Comparison of ENCODE assay signal across 16 mouse cellular contexts in genomic region chr7:79029138-79029537, GRCm38 (mm10). TPM values are rescaled to one million over a fixed set of nuclear protein-coding genes. Genes with fewer than 3 reads are reported as not detected.
"Had no signal": no experiment of that assay in that cellular context is flagged by ENCODE, and none has a peak within 500 bp of the region (broad histone marks: within the 10 kb centered on the region; RNA-seq: fewer than 3 reads in every experiment).

No protein-coding gene starts in this region.

- H3K27ac ChIP-seq: midbrain, embryonic 10.5 days; midbrain, embryonic 12.5 days; midbrain, embryonic 15.5 days; neural tube, embryonic 12.5 days had no signal

- H3K4me2 ChIP-seq: lung, embryonic 14.5 days; midbrain, embryonic 12.5 days; midbrain, embryonic 15.5 days; neural tube, embryonic 12.5 days had no signal

- H3K4me3 ChIP-seq: midbrain, embryonic 10.5 days; midbrain, embryonic 12.5 days; midbrain, embryonic 15.5 days; neural tube, embryonic 12.5 days had no signal

- ATAC-seq: midbrain, embryonic 15.5 days had no signal

- H3K27me3 ChIP-seq: midbrain, embryonic 12.5 days; midbrain, embryonic 15.5 days; neural tube, embryonic 12.5 days had no signal

- DNase-seq: lung, adult 18-20 months; lung, embryonic 14.5 days; lung, postnatal 10 days; lung, postnatal 4 days; right cerebral cortex, postnatal 14 days; thymus, adult 18-20 months; thymus, postnatal 14 days; thymus, postnatal 36 days had no signal

- H3K36me3 ChIP-seq: midbrain, embryonic 10.5 days; midbrain, embryonic 12.5 days; midbrain, embryonic 15.5 days; neural tube, embryonic 12.5 days had no signal

- H3K9ac ChIP-seq: lung, embryonic 14.5 days; midbrain, embryonic 12.5 days; midbrain, embryonic 15.5 days; neural tube, embryonic 12.5 days had no signal

- H3K4me1 ChIP-seq: midbrain, embryonic 10.5 days; midbrain, embryonic 12.5 days; midbrain, embryonic 15.5 days; neural tube, embryonic 12.5 days had no signal

- H3K9me3 ChIP-seq: midbrain, embryonic 10.5 days; midbrain, embryonic 12.5 days; midbrain, embryonic 15.5 days; neural tube, embryonic 12.5 days had no signal

RNA-seq across cellular contexts. Expression of gene Acan, which starts 24.1 kb away (rescaled TPM):
- total RNA-seq: megakaryocyte, adult 5-6 weeks; megakaryocyte-erythroid progenitor cell, adult 5-6 weeks; monocyte, adult 5-6 weeks; neutrophil, adult 5-6 weeks had no signal
